ENCODE assay signal across 17 mouse cellular contexts in genomic region chr1:86406313-86406712, GRCm38 (mm10). TPM values are rescaled to one million over a fixed set of nuclear protein-coding genes. Genes with fewer than 3 reads are reported as not detected.
DNase-seq lines count a peak whose midpoint lies in the region; ATAC-seq and TF ChIP-seq lines count a peak whose summit lies in the region.
"Had no signal": no experiment of that assay in that cellular context is flagged by ENCODE, and none has a peak within 500 bp of the region (broad histone marks: within the 10 kb centered on the region; RNA-seq: fewer than 3 reads in every experiment).

No protein-coding gene starts in this region.

- H3K4me3 ChIP-seq in layer of hippocampus, adult 2 months: no peak overlapping the region
- H3K4me3 ChIP-seq: embryonic facial prominence, embryonic 10.5 days; heart, embryonic 13.5 days; hindbrain, embryonic 13.5 days; kidney, embryonic 15.5 days; myocyte had no signal

- ATAC-seq in granulocyte monocyte progenitor cell, adult 5-6 weeks (replicated peaks; ENCODE audit: poor library complexity, severe bottlenecking): peak; percentile 54

- no peak for TF ChIP-seq CTCF in layer of hippocampus, adult 2 months (conservative IDR thresholded peaks at IDR 0.05)

- 0 out of 2 replicates have a peak overlapping the region, but pooled peaks have one; percentile 46 for H3K27ac ChIP-seq in layer of hippocampus, adult 2 months
- H3K27ac ChIP-seq: embryonic facial prominence, embryonic 10.5 days; heart, embryonic 13.5 days; hindbrain, embryonic 13.5 days; kidney, embryonic 15.5 days had no signal

- DNase-seq in layer of hippocampus, adult 2 months (ENCODE audit: low spot score in 2 of 2): no peak
- no peak for DNase-seq in layer of hippocampus, adult 8-10 months (ENCODE audit: low spot score in 2 of 2)
- peak; percentile 24 for DNase-seq in NIH3T3 (ENCODE audit: low read depth)
- peak; percentile 23 for DNase-seq in lung, postnatal 25 days (ENCODE audit: low spot score)
- DNase-seq in left cerebral cortex, adult 18-20 months (ENCODE audit: low spot score in 2 of 2): no peak
- no peak for DNase-seq in cerebellum, postnatal 10 days
- DNase-seq in cerebellum, postnatal 4 days (ENCODE audit: low spot score in 2 of 2): no peak
- DNase-seq: cerebellum, adult 8-10 months; gastrocnemius, postnatal 25 days; right cerebral cortex, postnatal 14 days had no signal

RNA-seq across cellular contexts. Expression of gene Nmur1, which starts 19.7 kb away (rescaled TPM):
- not detected for total RNA-seq in layer of hippocampus, adult 2 months (2021)
- total RNA-seq in layer of hippocampus, adult 8-10 months (2022): not detected
- total RNA-seq in granulocyte monocyte progenitor cell, adult 5-6 weeks (2014; fragmentation: Nextera tagmentation): not detected in 2 replicates
- total RNA-seq in granulocyte monocyte progenitor cell, adult 5-6 weeks (2017): not detected in 2 replicates
- total RNA-seq in left cerebral cortex, adult 18-20 months (2021): not detected
- total RNA-seq: gastrocnemius, postnatal 25 days; layer of hippocampus, postnatal 25 days had no signal

RNA-seq across cellular contexts. Expression of gene Tex44, which starts 19.8 kb away (rescaled TPM):
- not detected for total RNA-seq in layer of hippocampus, adult 2 months (2021)
- total RNA-seq in layer of hippocampus, adult 8-10 months (2022): not detected
- total RNA-seq in granulocyte monocyte progenitor cell, adult 5-6 weeks (2014; fragmentation: Nextera tagmentation): not detected in 2 replicates
- not detected in 2 replicates for total RNA-seq in granulocyte monocyte progenitor cell, adult 5-6 weeks (2017)
- total RNA-seq in left cerebral cortex, adult 18-20 months (2021): not detected
- total RNA-seq: gastrocnemius, postnatal 25 days; layer of hippocampus, postnatal 25 days had no signal

RNA-seq across cellular contexts. Expression of gene Ncl, which starts 47.1 kb away (rescaled TPM):
- 100 to 1,000 TPM; 140 to 145 TPM for total RNA-seq in layer of hippocampus, adult 2 months (2021)
- 100 to 1,000 TPM; 138 to 171 (median 146) TPM for total RNA-seq in layer of hippocampus, adult 8-10 months (2022)
- 715 and 728 TPM in 2 replicates for total RNA-seq in granulocyte monocyte progenitor cell, adult 5-6 weeks (2014; fragmentation: Nextera tagmentation)
- 917 and 958 TPM in 2 replicates for total RNA-seq in granulocyte monocyte progenitor cell, adult 5-6 weeks (2017)
- total RNA-seq in left cerebral cortex, adult 18-20 months (2021): 100 to 1,000 TPM; 130 TPM

Comparison
In these comparisons a context has a peak if more than half of its experiments do, and no peak if none do; other contexts are left out.
1. DNase-seq: peak in NIH3T3 (single experiment) and lung, postnatal 25 days (single experiment); none in layer of hippocampus, adult 2 months (0 of 2), layer of hippocampus, adult 8-10 months (0 of 2), left cerebral cortex, adult 18-20 months (0 of 2), cerebellum, postnatal 10 days (0 of 2) and cerebellum, postnatal 4 days (0 of 2).
2. RNA of gene Ncl, which starts 47.1 kb away (total RNA-seq): 715 to 958 TPM in granulocyte monocyte progenitor cell, adult 5-6 weeks; 138 to 171 TPM in layer of hippocampus, adult 8-10 months, 140 to 145 TPM in layer of hippocampus, adult 2 months and 130 TPM in left cerebral cortex, adult 18-20 months; every median in the first group is over 4 times any median in the second.